In the genomic region with DNA sequence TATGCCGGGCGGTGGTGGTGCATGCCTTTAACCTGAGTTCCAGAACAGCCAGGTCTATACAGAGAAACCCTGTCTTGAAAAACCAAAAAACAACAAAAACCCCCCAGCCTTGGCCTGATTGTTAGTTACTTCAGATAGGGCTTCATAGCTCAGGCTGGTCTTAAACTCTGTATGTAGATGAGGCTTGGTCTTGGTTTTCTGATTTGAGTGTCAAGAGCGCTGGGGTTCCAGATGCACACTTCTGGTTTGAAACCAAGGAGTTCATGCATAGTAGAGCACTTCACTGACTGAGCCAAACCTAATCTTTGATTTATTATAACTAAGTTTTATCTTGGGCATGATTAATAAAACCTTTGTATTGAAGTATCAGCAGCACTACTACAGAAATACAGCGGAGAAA, we compare ENCODE assay signal across 10 mouse cellular contexts. TPM values are rescaled to one million over a fixed set of nuclear protein-coding genes. Genes with fewer than 3 reads are reported as not detected.
DNase-seq lines count a peak whose midpoint lies in the region; ATAC-seq and TF ChIP-seq lines count a peak whose summit lies in the region.
"Had no signal": no experiment of that assay in that cellular context is flagged by ENCODE, and none has a peak within 500 bp of the region (broad histone marks: within the 10 kb centered on the region; RNA-seq: fewer than 3 reads in every experiment).

No protein-coding gene starts in this region.

- ATAC-seq in intestine, embryonic 14.5 days (replicated peaks; ENCODE audit: low FRiP score, low TSS enrichment, low read depth): no peak
- ATAC-seq in intestine, postnatal 0 days: no peak
- ATAC-seq in liver, embryonic 13.5 days (ENCODE audit: low read depth): no peak
- ATAC-seq in erythroid progenitor cell, adult 5-6 weeks (replicated peaks; ENCODE audit: low FRiP score, poor library complexity, severe bottlenecking): no peak

- TF ChIP-seq CTCF in intestine, postnatal 0 days (IDR thresholded peaks at IDR 0.05; ENCODE audit: low read depth): no peak
- TF ChIP-seq CTCF in ES-Bruce4 (IDR thresholded peaks at IDR 0.05; ENCODE audit: low read depth, low read length): no peak

- no peak overlapping the region for H3K4me3 ChIP-seq in intestine, embryonic 14.5 days (ENCODE audit: low read depth, low read length)
- H3K4me3 ChIP-seq in intestine, postnatal 0 days (ENCODE audit: low read depth, low read length): no peak overlapping the region
- peak overlapping the region; percentile 18; the same call in 1 of the 2 replicates for H3K4me3 ChIP-seq in ES-Bruce4 (ENCODE audit: low read depth, low read length)
- H3K4me3 ChIP-seq in embryonic facial prominence, embryonic 10.5 days: peak overlapping the region; percentile 95
- peak overlapping the region; percentile 43 for H3K4me3 ChIP-seq in liver, embryonic 13.5 days (replicated peaks)

- peaks cover 22% of the 10 kb centered on the region for H3K36me3 ChIP-seq in intestine, embryonic 14.5 days (ENCODE audit: control insufficient read depth, insufficient read depth, low read length)
- peaks cover 13% of the 10 kb centered on the region; the same call in 1 of the 2 replicates for H3K36me3 ChIP-seq in intestine, postnatal 0 days (ENCODE audit: control insufficient read depth, insufficient read depth)
- peaks cover 27% of the 10 kb centered on the region for H3K36me3 ChIP-seq in ES-Bruce4 (ENCODE audit: control insufficient read depth, insufficient read depth, low read length, poor library complexity, severe bottlenecking)
- peaks cover 53% of the 10 kb centered on the region for H3K36me3 ChIP-seq in embryonic facial prominence, embryonic 10.5 days (replicated peaks)
- H3K36me3 ChIP-seq in liver, embryonic 13.5 days: peaks cover 38% of the 10 kb centered on the region

- TF ChIP-seq POLR2A in ES-Bruce4 (IDR thresholded peaks at IDR 0.05; ENCODE audit: insufficient read depth, low read length): no peak

- no peak for TF ChIP-seq EP300 in ES-Bruce4 (IDR thresholded peaks at IDR 0.05; ENCODE audit: insufficient read depth, low read depth, low read length)

- no peaks in the 10 kb centered on the region for H3K27me3 ChIP-seq in intestine, embryonic 14.5 days (replicated peaks; ENCODE audit: control insufficient read depth, insufficient read depth, low read length)
- no peaks in the 10 kb centered on the region for H3K27me3 ChIP-seq in intestine, postnatal 0 days (replicated peaks; ENCODE audit: control insufficient read depth, insufficient read depth, low read length)
- no peaks in the 10 kb centered on the region for H3K27me3 ChIP-seq in ES-Bruce4 (ENCODE audit: control insufficient read depth, insufficient read depth, low read length, poor library complexity, severe bottlenecking)
- no peaks in the 10 kb centered on the region for H3K27me3 ChIP-seq in embryonic facial prominence, embryonic 10.5 days (replicated peaks; ENCODE audit: low read depth, poor library complexity, severe bottlenecking)
- H3K27me3 ChIP-seq in liver, embryonic 13.5 days: no peaks in the 10 kb centered on the region

- no peak overlapping the region for H3K27ac ChIP-seq in intestine, embryonic 14.5 days (ENCODE audit: low read depth)
- no peak overlapping the region for H3K27ac ChIP-seq in intestine, postnatal 0 days (ENCODE audit: low read depth, low read length)
- no peak overlapping the region for H3K27ac ChIP-seq in ES-Bruce4 (ENCODE audit: insufficient read depth, low read length)
- H3K27ac ChIP-seq in embryonic facial prominence, embryonic 10.5 days (replicated peaks): no peak overlapping the region
- H3K27ac ChIP-seq in liver, embryonic 13.5 days: no peak overlapping the region

- no peak overlapping the region for H3K9ac ChIP-seq in intestine, embryonic 14.5 days (ENCODE audit: low read length)
- no peak overlapping the region for H3K9ac ChIP-seq in intestine, postnatal 0 days (ENCODE audit: low read depth, low read length)
- H3K9ac ChIP-seq in ES-Bruce4 (ENCODE audit: low read depth, poor library complexity, severe bottlenecking): peak overlapping the region; percentile 54; the same call in 1 of the 2 replicates
- H3K9ac ChIP-seq in liver, embryonic 13.5 days: peak overlapping the region; percentile 49

- H3K4me2 ChIP-seq in intestine, embryonic 14.5 days (ENCODE audit: low read length): peak overlapping the region; percentile 63; the same call in 1 of the 2 replicates
- H3K4me2 ChIP-seq in intestine, postnatal 0 days (replicated peaks; ENCODE audit: low read depth): no peak overlapping the region
- peak overlapping the region; percentile 94 for H3K4me2 ChIP-seq in liver, embryonic 13.5 days

- WGBS in intestine, embryonic 14.5 days: 90% methylated on average over 4 of the region's 4 CpGs
- WGBS in intestine, postnatal 0 days: 76% methylated on average over 4 of the region's 4 CpGs
- 93% methylated on average over 4 of the region's 4 CpGs for WGBS in embryonic facial prominence, embryonic 10.5 days
- WGBS in liver, embryonic 13.5 days (ENCODE audit: insufficient replicate concordance): 76% methylated on average over 4 of the region's 4 CpGs

- H3K9me3 ChIP-seq in intestine, embryonic 14.5 days (ENCODE audit: control insufficient read depth, low read length): no peaks in the 10 kb centered on the region
- H3K9me3 ChIP-seq in intestine, postnatal 0 days (ENCODE audit: control insufficient read depth): no peaks in the 10 kb centered on the region
- H3K9me3 ChIP-seq in ES-Bruce4 (replicated peaks; ENCODE audit: control insufficient read depth, insufficient read depth, low read length, poor library complexity, severe bottlenecking): no peaks in the 10 kb centered on the region
- H3K9me3 ChIP-seq in embryonic facial prominence, embryonic 10.5 days: no peaks in the 10 kb centered on the region
- H3K9me3 ChIP-seq in liver, embryonic 13.5 days (replicated peaks): no peaks in the 10 kb centered on the region

- peaks cover 7% of the 10 kb centered on the region for H3K4me1 ChIP-seq in intestine, embryonic 14.5 days (replicated peaks; ENCODE audit: control insufficient read depth, insufficient read depth, low read length)
- H3K4me1 ChIP-seq in intestine, postnatal 0 days (replicated peaks; ENCODE audit: control insufficient read depth, insufficient read depth, low read length): no peaks in the 10 kb centered on the region
- no peaks in the 10 kb centered on the region for H3K4me1 ChIP-seq in ES-Bruce4 (ENCODE audit: control insufficient read depth, insufficient read depth, low read length)
- H3K4me1 ChIP-seq in embryonic facial prominence, embryonic 10.5 days: peaks cover 19% of the 10 kb centered on the region
- peaks cover 55% of the 10 kb centered on the region for H3K4me1 ChIP-seq in liver, embryonic 13.5 days (replicated peaks)

- DNase-seq in intestine, embryonic 14.5 days (ENCODE audit: low spot score): no peak
- no peak for DNase-seq in embryonic facial prominence, embryonic 10.5 days (ENCODE audit: low spot score)
- DNase-seq in liver, embryonic 13.5 days: no peak
- DNase-seq in embryo, embryonic 11 days: no peak
- DNase-seq: adrenal gland, adult 8-10 months; cerebellum, adult 11-12 months; kidney, postnatal 36 days had no signal

RNA-seq across cellular contexts. Expression of gene Xpo1, which starts 3.2 kb away (rescaled TPM):
- polyA plus RNA-seq in intestine, embryonic 14.5 days (2014; fragmentation: Nextera tagmentation; extraction: Ambion mirVana): 115 and 116 TPM in 2 replicates
- 16.7 and 17.0 TPM in 2 replicates for polyA plus RNA-seq in intestine, postnatal 0 days (2015; fragmentation: Nextera tagmentation; extraction: Ambion mirVana)
- polyA plus RNA-seq in ES-Bruce4 (2011; ENCODE audit: insufficient read depth, insufficient read length, low read depth, missing spikeins): 442 and 451 TPM in 2 replicates
- 139 and 141 TPM in 2 replicates for polyA plus RNA-seq in embryonic facial prominence, embryonic 10.5 days (2016; fragmentation: Nextera tagmentation; extraction: Ambion mirVana)
- polyA plus RNA-seq in liver, embryonic 13.5 days (2015; fragmentation: Nextera tagmentation; extraction: Ambion mirVana): 51.4 and 71.1 TPM in 2 replicates
- total RNA-seq in erythroid progenitor cell, adult 5-6 weeks (2015; ENCODE audit: low replicate concordance): 111 and 145 TPM in 2 replicates
- 324 and 351 TPM in 2 replicates for total RNA-seq in erythroid progenitor cell, adult 5-6 weeks (2017; ENCODE audit: low replicate concordance)

RNA-seq across cellular contexts. Expression of gene Usp34, which starts 47.6 kb away (rescaled TPM):
- 37.2 and 39.3 TPM in 2 replicates for polyA plus RNA-seq in intestine, embryonic 14.5 days (2014; fragmentation: Nextera tagmentation; extraction: Ambion mirVana)
- polyA plus RNA-seq in intestine, postnatal 0 days (2015; fragmentation: Nextera tagmentation; extraction: Ambion mirVana): 13.4 and 17.6 TPM in 2 replicates
- 107 and 110 TPM in 2 replicates for polyA plus RNA-seq in ES-Bruce4 (2011; ENCODE audit: insufficient read depth, insufficient read length, low read depth, missing spikeins)
- polyA plus RNA-seq in embryonic facial prominence, embryonic 10.5 days (2016; fragmentation: Nextera tagmentation; extraction: Ambion mirVana): 25.2 and 26.6 TPM in 2 replicates
- 9.4 and 9.5 TPM in 2 replicates for polyA plus RNA-seq in liver, embryonic 13.5 days (2015; fragmentation: Nextera tagmentation; extraction: Ambion mirVana)
- 73.5 and 161 TPM in 2 replicates for total RNA-seq in erythroid progenitor cell, adult 5-6 weeks (2015; ENCODE audit: low replicate concordance)
- total RNA-seq in erythroid progenitor cell, adult 5-6 weeks (2017; ENCODE audit: low replicate concordance): 69.0 and 77.5 TPM in 2 replicates

Comparison
In these comparisons a context has a peak if more than half of its experiments do, and no peak if none do; other contexts are left out.
1. H3K4me3 ChIP-seq: peak in ES-Bruce4 (single experiment), embryonic facial prominence, embryonic 10.5 days (single experiment) and liver, embryonic 13.5 days (single experiment); none in intestine, embryonic 14.5 days (single experiment) and intestine, postnatal 0 days (single experiment).
2. H3K9ac ChIP-seq: peak in ES-Bruce4 (single experiment) and liver, embryonic 13.5 days (single experiment); none in intestine, embryonic 14.5 days (single experiment) and intestine, postnatal 0 days (single experiment).